8 mouse cellular contexts compared by ENCODE assay signal in genomic region chr17:6827159-6827733, GRCm38 (mm10). TPM values are rescaled to one million over a fixed set of nuclear protein-coding genes. Genes with fewer than 3 reads are reported as not detected.
DNase-seq lines count a peak whose midpoint lies in the region; ATAC-seq and TF ChIP-seq lines count a peak whose summit lies in the region.

No protein-coding gene starts in this region.

- 32% methylated on average over 10 of the region's 10 CpGs for whole genome bisulfite sequencing in heart, embryonic 10.5 days
- 28% methylated on average over 10 of the region's 10 CpGs for WGBS in embryonic facial prominence, embryonic 15.5 days
- 28% methylated on average over 10 of the region's 10 CpGs for WGBS in hindbrain, embryonic 16.5 days

- no peak for TF ChIP-seq CTCF in ES-Bruce4 (IDR thresholded peaks at IDR 0.05; ENCODE audit: low read depth, low read length)

- H3K4me3 ChIP-seq in heart, embryonic 10.5 days = peak overlapping the region; percentile 73
- peak overlapping the region; percentile 98 for H3K4me3 ChIP-seq in ES-Bruce4 (ENCODE audit: low read depth, low read length)
- H3K4me3 ChIP-seq in embryonic facial prominence, embryonic 15.5 days (replicated peaks) = peak overlapping the region; percentile 63
- peak overlapping the region; percentile 66 for H3K4me3 ChIP-seq in hindbrain, embryonic 16.5 days (ENCODE audit: low read length)
- peak overlapping the region; percentile 92 for H3K4me3 ChIP-seq in megakaryocyte, embryonic 14.5 days (replicated peaks)

- ATAC-seq in embryonic facial prominence, embryonic 15.5 days (ENCODE audit: insufficient number of reproducible peaks, low FRiP score, low TSS enrichment, low read depth) = no peak; the same call in 1 of the 2 replicates
- peak; percentile 71 for ATAC-seq in hindbrain, embryonic 16.5 days

- DNase-seq in heart, embryonic 10.5 days (ENCODE audit: low spot score) = no peak
- DNase-seq in heart, postnatal 10 days = no peak
- no peak for DNase-seq in thymus, postnatal 25 days
- DNase-seq in kidney, postnatal 10 days = no peak

- no peaks in the 10 kb centered on the region for H3K36me3 ChIP-seq in heart, embryonic 10.5 days
- H3K36me3 ChIP-seq in ES-Bruce4 (ENCODE audit: control insufficient read depth, insufficient read depth, low read length, poor library complexity, severe bottlenecking) = no peaks in the 10 kb centered on the region
- H3K36me3 ChIP-seq in embryonic facial prominence, embryonic 15.5 days = no peaks in the 10 kb centered on the region
- H3K36me3 ChIP-seq in hindbrain, embryonic 16.5 days (ENCODE audit: control insufficient read depth, insufficient read depth, low read length) = no peaks in the 10 kb centered on the region
- peaks cover 5% of the 10 kb centered on the region for H3K36me3 ChIP-seq in megakaryocyte, embryonic 14.5 days (replicated peaks; ENCODE audit: low read length)

- H3K9me3 ChIP-seq in heart, embryonic 10.5 days = no peaks in the 10 kb centered on the region
- H3K9me3 ChIP-seq in ES-Bruce4 (replicated peaks; ENCODE audit: control insufficient read depth, insufficient read depth, low read length, poor library complexity, severe bottlenecking) = no peaks in the 10 kb centered on the region
- no peaks in the 10 kb centered on the region for H3K9me3 ChIP-seq in embryonic facial prominence, embryonic 15.5 days (replicated peaks)
- no peaks in the 10 kb centered on the region for H3K9me3 ChIP-seq in hindbrain, embryonic 16.5 days (ENCODE audit: control insufficient read depth, low read length)
- H3K9me3 ChIP-seq in megakaryocyte, embryonic 14.5 days = peaks cover 5% of the 10 kb centered on the region; the same call in 1 of the 2 replicates

- intact Hi-C loops in heart, postnatal 10 days (cut with DNase I) = loop anchor here (2.0 kb wide), 1 partner anchor 44 kb away; the partner anchor contains the start of gene Ezr

- no peak for TF ChIP-seq POLR2A in ES-Bruce4 (IDR thresholded peaks at IDR 0.05; ENCODE audit: insufficient read depth, low read length)

- peak overlapping the region; percentile 96 for H3K27ac ChIP-seq in heart, embryonic 10.5 days
- H3K27ac ChIP-seq in ES-Bruce4 (ENCODE audit: insufficient read depth, low read length) = peak overlapping the region; percentile 79
- H3K27ac ChIP-seq in embryonic facial prominence, embryonic 15.5 days (replicated peaks) = peak overlapping the region; percentile 98
- peak overlapping the region; percentile 98 for H3K27ac ChIP-seq in hindbrain, embryonic 16.5 days (ENCODE audit: low read depth, low read length)

- peak overlapping the region; percentile 66 for H3K4me2 ChIP-seq in embryonic facial prominence, embryonic 15.5 days (replicated peaks)
- H3K4me2 ChIP-seq in hindbrain, embryonic 16.5 days (ENCODE audit: low read length) = peak overlapping the region; percentile 87

- no peaks in the 10 kb centered on the region for H3K27me3 ChIP-seq in heart, embryonic 10.5 days (ENCODE audit: insufficient read depth, poor library complexity, severe bottlenecking)
- no peaks in the 10 kb centered on the region for H3K27me3 ChIP-seq in ES-Bruce4 (ENCODE audit: control insufficient read depth, insufficient read depth, low read length, poor library complexity, severe bottlenecking)
- no peaks in the 10 kb centered on the region for H3K27me3 ChIP-seq in embryonic facial prominence, embryonic 15.5 days
- H3K27me3 ChIP-seq in hindbrain, embryonic 16.5 days (replicated peaks; ENCODE audit: control insufficient read depth, insufficient read depth, low read length) = no peaks in the 10 kb centered on the region; the same call in 1 of the 2 replicates
- no peaks in the 10 kb centered on the region for H3K27me3 ChIP-seq in megakaryocyte, embryonic 14.5 days (replicated peaks)

- TF ChIP-seq EP300 in ES-Bruce4 (IDR thresholded peaks at IDR 0.05; ENCODE audit: insufficient read depth, low read depth, low read length) = no peak

- H3K4me1 ChIP-seq in heart, embryonic 10.5 days = peaks cover 6% of the 10 kb centered on the region; the same call in 1 of the 2 replicates
- H3K4me1 ChIP-seq in ES-Bruce4 (ENCODE audit: control insufficient read depth, insufficient read depth, low read length) = peaks cover 3% of the 10 kb centered on the region
- H3K4me1 ChIP-seq in embryonic facial prominence, embryonic 15.5 days = peaks cover 16% of the 10 kb centered on the region
- H3K4me1 ChIP-seq in hindbrain, embryonic 16.5 days (ENCODE audit: control insufficient read depth, insufficient read depth, low read depth, low read length) = peaks cover 4% of the 10 kb centered on the region; the same call in 1 of the 2 replicates
- H3K4me1 ChIP-seq in megakaryocyte, embryonic 14.5 days = peaks cover 44% of the 10 kb centered on the region

- peak overlapping the region; percentile 78 for H3K9ac ChIP-seq in ES-Bruce4 (ENCODE audit: low read depth, poor library complexity, severe bottlenecking)
- H3K9ac ChIP-seq in embryonic facial prominence, embryonic 15.5 days = peak overlapping the region; percentile 49
- peak overlapping the region; percentile 79 for H3K9ac ChIP-seq in hindbrain, embryonic 16.5 days (ENCODE audit: low read depth, low read length)

RNA-seq across cellular contexts. Expression of gene Ezr, which starts 44.7 kb away (rescaled TPM):
- 121 and 125 TPM in 2 replicates for polyA plus RNA-seq in heart, embryonic 10.5 days (2016; fragmentation: Nextera tagmentation; extraction: Ambion mirVana)
- total RNA-seq in heart, postnatal 10 days (2021) = 10 to 100 TPM; 68.1 to 83.6 TPM
- 163 and 168 TPM in 2 replicates for polyA plus RNA-seq in ES-Bruce4 (2011; ENCODE audit: insufficient read depth, insufficient read length, low read depth, missing spikeins)
- 80.3 and 96.0 TPM in 2 replicates for polyA plus RNA-seq in embryonic facial prominence, embryonic 15.5 days (2015; fragmentation: Nextera tagmentation; extraction: Ambion mirVana)
- 69.9 and 73.3 TPM in 2 replicates for polyA plus RNA-seq in hindbrain, embryonic 16.5 days (2015; fragmentation: Nextera tagmentation; extraction: Ambion mirVana)
- polyA plus RNA-seq in megakaryocyte, embryonic 14.5 days (2012; ENCODE audit: insufficient read depth, low replicate concordance) = 7.8 and 123 TPM in 2 replicates
